Mouse (Mus musculus) heart, embryonic 12.5 days (tissue): ENCODE measurements at regions not wholly inside any gene's neighbourhood (a gene's known extent, or its start where the extent isn't known, plus 50 kb on each side); places are given as distances from the start of the nearest gene placed in this dataset.

Source experiments
- ATAC-seq: fragments of 200-750 bp; cut with Nextera tagmentation; 2 replicates; pipeline ENCODE4 v1.8.0; 2017; ENCODE audit warnings: moderate TSS enrichment, moderate library complexity; ENCODE audit not compliant: insufficient number of reproducible peaks, low FRiP score
- H3K27ac ChIP-seq: fragments of 300-500 bp; sonication (generic); 2 replicates; pipeline ENCODE4 v1.5.1; 2016; ENCODE audit warnings: mild to moderate bottlenecking, moderate library complexity; ENCODE audit not compliant: poor library complexity, severe bottlenecking
- H3K27me3 ChIP-seq: fragments of 300-500 bp; sonication (generic); replicated peaks from 2 replicates; pipeline ENCODE4 v1.6.1; 2016; ENCODE audit warnings: mild to moderate bottlenecking, moderate library complexity
- H3K36me3 ChIP-seq: fragments of 300-500 bp; sonication (generic); 2 replicates; pipeline ENCODE4 v1.6.1; 2016; ENCODE audit warnings: mild to moderate bottlenecking, moderate library complexity
- H3K4me1 ChIP-seq: fragments of 300-500 bp; sonication (generic); replicated peaks from 2 replicates; pipeline ENCODE4 v1.6.1; 2016; ENCODE audit warnings: mild to moderate bottlenecking
- H3K4me2 ChIP-seq: fragments of 300-500 bp; sonication (generic); 2 replicates; pipeline ENCODE4 v1.6.1; 2016; ENCODE audit warnings: mild to moderate bottlenecking, moderate library complexity
- H3K4me3 ChIP-seq: fragments of 300-500 bp; sonication (generic); 2 replicates; pipeline ENCODE4 v1.5.1; 2016; ENCODE audit warnings: mild to moderate bottlenecking
- H3K9ac ChIP-seq: fragments of 300-500 bp; sonication (generic); 2 replicates; pipeline ENCODE4 v1.6.1; 2016; ENCODE audit warnings: mild to moderate bottlenecking, moderate library complexity
- H3K9me3 ChIP-seq: fragments of 300-500 bp; sonication (generic); replicated peaks from 2 replicates; pipeline ENCODE4 v1.6.1; 2016; ENCODE audit warnings: mild to moderate bottlenecking, moderate library complexity
- WGBS: fragments of 180-500 bp; shearing (Covaris S2); methylation state at CpG from one replicate; pipeline ENCODE4 v1.1.7; 2016; 5-methylcytosine and 5-hydroxymethylcytosine counted together

- Histone ChIP-seq H3K9me3 (no peaks in the 10 kb centered on the region), H3K4me2 (peak overlapping the region; percentile 43), H3K27ac (no peak overlapping the region), H3K4me3 (peak overlapping the region; percentile 22; the same call in 1 of the 2 replicates), H3K27me3 (no peaks in the 10 kb centered on the region), H3K9ac (no peak overlapping the region), H3K4me1 (no peaks in the 10 kb centered on the region), H3K36me3 (no peaks in the 10 kb centered on the region)
- WGBS: 31% methylated on average over 8 of the region's 8 CpGs
- ATAC-seq: no peak
Measured at GRCm38 (mm10) chr2:82698417-82698988, 244.9 kb upstream of the Fsip2 start.

GRCm38 (mm10) chr2:82701851-82702250, 241.6 kb upstream of the Fsip2 start:
- H3K4me3 ChIP-seq: no peak overlapping the region
- H3K27ac ChIP-seq: no peak overlapping the region
- WGBS: 79% methylated on average over 2 of the region's 2 CpGs
- no peak overlapping the region for H3K4me2 ChIP-seq
- no peaks in the 10 kb centered on the region for H3K9me3 ChIP-seq
- ATAC-seq: no peak
- H3K9ac ChIP-seq: no peak overlapping the region
- no peaks in the 10 kb centered on the region for H3K4me1 ChIP-seq
- no peaks in the 10 kb centered on the region for H3K27me3 ChIP-seq
- no peaks in the 10 kb centered on the region for H3K36me3 ChIP-seq

GRCm38 (mm10) chr2:82715773-82716172, 227.7 kb upstream of the Fsip2 start:
- Histone ChIP-seq H3K4me2 (no peak overlapping the region), H3K27ac (no peak overlapping the region), H3K9ac (no peak overlapping the region), H3K4me3 (no peak overlapping the region), H3K27me3 (no peaks in the 10 kb centered on the region), H3K36me3 (no peaks in the 10 kb centered on the region), H3K9me3 (0 out of 2 replicates have a peak, but pooled peaks cover 3% of the 10 kb centered on the region), H3K4me1 (no peaks in the 10 kb centered on the region)
- 39% methylated on average over 3 of the region's 3 CpGs for WGBS
- ATAC-seq: 0 out of 2 replicates have a peak, but pooled peaks have one; percentile 22
